Mouse (Mus musculus) E14TG2a.4 (cell line): Measurements from ENCODE around the gene Kif1b.

Experiments used
- H3K27me3 ChIP-seq: 2 replicates; pipeline ENCODE4 v1.6.1; 2014; ENCODE audit warnings: low read length, control low read depth; ENCODE audit not compliant: insufficient read depth
- H3K36me3 ChIP-seq: 2 replicates; pipeline ENCODE4 v1.6.1; 2014; ENCODE audit warnings: low read length, control low read depth; ENCODE audit not compliant: insufficient read depth
- H3K4me1 ChIP-seq: replicated peaks from 2 replicates; pipeline ENCODE4 v1.6.1; 2014; ENCODE audit warnings: low read depth, low read length, control low read depth
- H3K4me3 ChIP-seq: replicated peaks from 2 replicates; pipeline ENCODE4 v1.5.1; 2014; ENCODE audit warnings: mild to moderate bottlenecking, low read length
- H3K9me3 ChIP-seq: 2 replicates; pipeline ENCODE4 v1.6.1; 2014; ENCODE audit warnings: low read length, control low read depth
- CTCF ChIP-seq: conservative IDR thresholded peaks from 2 replicates; pipeline ENCODE4 v1.5.1; 2014; ENCODE audit warnings: low read length
- NANOG ChIP-seq: IDR thresholded peaks from 2 replicates; pipeline ENCODE4 v1.6.1; 2014; ENCODE audit warnings: borderline replicate concordance, low read length, mixed read lengths
- POU5F1 ChIP-seq: IDR thresholded peaks from 2 replicates; pipeline ENCODE4 v1.6.1; 2014; ENCODE audit warnings: low read length, borderline replicate concordance

Kif1b gene

DNA sequence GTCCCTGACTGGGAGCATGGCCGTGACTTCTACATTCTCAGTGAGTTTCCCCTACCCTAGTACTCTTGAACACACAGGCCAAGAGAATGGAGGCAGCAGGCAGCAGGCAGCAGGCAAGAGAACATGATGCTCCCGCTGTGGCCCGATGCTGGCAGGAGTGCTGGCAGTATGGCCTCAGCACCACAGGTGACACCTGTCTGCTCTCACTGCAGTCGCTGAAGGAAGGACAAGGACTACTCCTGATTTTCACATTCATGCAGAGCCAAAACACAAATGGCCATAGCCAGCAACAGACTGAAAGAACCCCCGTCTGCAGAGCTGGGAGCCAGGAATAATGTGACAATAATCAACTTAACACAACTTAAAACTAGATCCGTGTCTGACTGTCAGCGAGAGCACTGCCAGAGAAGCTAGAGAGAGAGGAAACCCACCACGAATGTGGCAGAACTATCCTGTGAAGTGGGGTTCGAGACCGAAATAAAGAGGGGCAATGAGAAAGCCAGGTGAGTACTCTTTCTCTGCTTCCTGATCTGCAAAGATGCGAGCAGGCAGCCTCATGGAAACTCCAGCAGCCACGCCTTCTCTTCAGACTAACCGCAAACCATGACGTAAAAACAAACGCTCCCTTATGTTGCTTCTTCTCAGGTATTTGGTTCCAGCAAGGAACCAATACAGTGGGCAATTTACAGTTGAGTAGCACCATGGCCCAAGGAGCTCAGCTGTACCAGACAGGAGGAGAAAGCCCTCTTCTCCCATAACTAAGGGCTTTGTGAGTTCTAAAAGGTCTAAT is 50.8 kb downstream of the Kif1b start:
- H3K27me3 ChIP-seq: no peaks in the 10 kb centered on the region
- TF ChIP-seq CTCF (no peak), POU5F1 (no peak)
- H3K4me1 ChIP-seq: peaks cover 4% of the 10 kb centered on the region; the same call in 1 of the 2 replicates

DNA sequence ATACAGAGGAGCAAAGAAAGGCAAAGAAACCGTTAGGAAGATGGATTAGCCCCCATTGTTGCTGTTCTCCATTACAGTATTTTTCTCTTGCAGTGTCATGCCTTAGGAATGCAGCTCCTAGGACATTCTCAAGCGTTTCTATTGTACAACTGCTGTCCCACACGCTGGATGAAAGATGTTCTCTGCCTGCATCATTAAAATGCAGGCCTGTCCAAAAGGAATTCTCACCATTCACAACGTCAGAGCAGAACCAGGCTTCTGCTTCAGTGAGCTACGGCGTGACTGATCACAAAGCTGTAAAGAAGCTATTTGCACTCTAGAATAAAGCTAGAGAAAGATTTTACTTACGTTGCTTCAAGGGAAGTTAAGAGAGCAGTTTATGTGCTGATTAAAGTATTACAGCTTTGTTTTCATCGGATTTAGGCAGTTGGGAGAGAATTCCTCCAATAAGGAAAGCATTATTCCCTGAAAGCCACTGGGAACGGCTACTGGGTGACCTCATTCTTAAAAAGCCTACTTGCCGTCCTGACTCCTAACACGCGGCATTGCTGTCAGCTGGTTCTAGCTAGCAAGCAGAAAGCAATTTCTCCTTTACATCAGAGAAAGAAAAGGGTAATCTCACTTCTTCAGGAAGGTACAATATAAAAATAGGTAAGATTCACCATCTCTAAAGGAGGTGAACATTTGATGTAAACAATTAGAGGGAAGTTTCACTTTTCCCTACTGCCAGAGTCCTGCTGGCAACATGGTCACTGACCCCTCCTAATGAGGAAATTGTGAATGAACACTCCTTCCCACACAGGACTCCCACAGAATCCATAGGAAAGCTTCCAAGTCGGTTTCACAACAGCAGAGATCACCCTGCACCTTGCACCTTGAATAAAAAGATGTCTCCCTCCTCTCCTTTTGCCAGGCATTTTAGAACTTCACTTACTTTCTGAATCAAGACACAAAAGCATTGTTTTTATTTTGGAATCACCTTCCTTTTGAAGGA is 51.9 kb downstream of the Kif1b start:
- H3K9me3 ChIP-seq: no peaks in the 10 kb centered on the region
- peaks cover 39% of the 10 kb centered on the region for H3K36me3 ChIP-seq
- no peaks in the 10 kb centered on the region for H3K27me3 ChIP-seq
- TF ChIP-seq NANOG (no peak), CTCF (no peak), POU5F1 (no peak)
- peaks cover 4% of the 10 kb centered on the region; the same call in 1 of the 2 replicates for H3K4me1 ChIP-seq
- no peak overlapping the region for H3K4me3 ChIP-seq

More for the DNA sequence above, 50.8 kb downstream of the Kif1b start:
- no peaks in the 10 kb centered on the region for H3K9me3 ChIP-seq
- H3K36me3 ChIP-seq: peaks cover 28% of the 10 kb centered on the region
- no peak overlapping the region for H3K4me3 ChIP-seq

- no peak for TF ChIP-seq NANOG
- no peak for TF ChIP-seq CTCF
- TF ChIP-seq POU5F1: no peak
- no peaks in the 10 kb centered on the region for H3K9me3 ChIP-seq
- peaks cover 4% of the 10 kb centered on the region; the same call in 1 of the 2 replicates for H3K4me1 ChIP-seq
These were observed 52.7 kb downstream of the Kif1b start for GRCm38 (mm10) chr4:149254827-149255226.

DNA sequence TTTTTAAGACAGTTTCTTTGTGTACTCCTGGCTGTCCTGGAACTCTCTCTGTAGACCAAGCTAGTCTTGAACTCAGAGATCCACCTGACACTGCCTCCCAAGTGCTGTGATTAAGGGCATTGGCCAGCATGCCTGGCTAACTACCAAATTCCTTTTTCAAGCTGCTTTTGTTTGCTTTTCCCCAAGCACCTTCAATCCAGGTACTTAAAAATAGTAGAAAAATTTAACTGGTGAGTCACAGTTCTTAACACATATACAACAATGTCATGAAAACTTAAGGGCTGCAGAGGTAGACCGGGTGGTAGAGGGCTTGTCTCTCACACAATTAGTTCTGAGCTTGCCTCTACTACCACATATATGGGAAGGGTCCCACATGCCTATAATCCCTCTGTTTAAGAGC is 58.2 kb downstream of the Kif1b start:
- TF ChIP-seq CTCF: no peak
- no peak for TF ChIP-seq NANOG
- no peak for TF ChIP-seq POU5F1
- no peaks in the 10 kb centered on the region for H3K27me3 ChIP-seq
- peaks cover 16% of the 10 kb centered on the region for H3K4me1 ChIP-seq
- H3K4me3 ChIP-seq: no peak overlapping the region
- H3K9me3 ChIP-seq: no peaks in the 10 kb centered on the region
- peaks cover 54% of the 10 kb centered on the region for H3K36me3 ChIP-seq

More at GRCm38 (mm10) chr4:149254827-149255226, 52.7 kb downstream of the Kif1b start:
- H3K36me3 ChIP-seq: peaks cover 42% of the 10 kb centered on the region
- no peak overlapping the region for H3K4me3 ChIP-seq
- H3K27me3 ChIP-seq: no peaks in the 10 kb centered on the region

DNA sequence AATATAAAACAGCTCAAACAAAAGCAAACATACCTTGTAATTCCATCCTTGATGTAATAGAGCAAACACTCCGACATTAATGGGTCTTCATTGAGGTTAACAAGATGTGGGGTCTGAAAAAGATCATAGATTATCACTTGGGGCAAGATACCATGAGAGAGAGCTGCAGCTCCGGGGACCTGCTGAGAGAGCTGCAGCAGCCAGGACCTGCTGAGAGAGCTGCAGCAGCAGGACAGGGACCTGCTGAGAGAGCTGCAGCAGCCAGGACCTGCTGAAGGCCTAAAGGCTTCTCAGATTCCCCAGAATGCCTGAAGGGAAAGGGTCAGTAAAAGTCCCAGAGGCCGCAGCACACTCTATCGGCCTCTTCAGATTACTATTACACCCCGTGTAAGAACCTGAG is 59.7 kb downstream of the Kif1b start:
- Histone ChIP-seq H3K9me3 (no peaks in the 10 kb centered on the region), H3K4me3 (no peak overlapping the region), H3K36me3 (peaks cover 57% of the 10 kb centered on the region), H3K4me1 (peaks cover 16% of the 10 kb centered on the region), H3K27me3 (no peaks in the 10 kb centered on the region)
- TF ChIP-seq POU5F1: no peak
- TF ChIP-seq NANOG: no peak
- TF ChIP-seq CTCF: no peak

GRCm38 (mm10) chr4:149247156-149247633 is 60.3 kb downstream of the Kif1b start:
- no peak for TF ChIP-seq CTCF
- no peak for TF ChIP-seq POU5F1
- TF ChIP-seq NANOG: no peak
- no peaks in the 10 kb centered on the region for H3K9me3 ChIP-seq
- H3K4me3 ChIP-seq: no peak overlapping the region
- no peaks in the 10 kb centered on the region for H3K27me3 ChIP-seq
- peaks cover 56% of the 10 kb centered on the region for H3K36me3 ChIP-seq
- peaks cover 16% of the 10 kb centered on the region for H3K4me1 ChIP-seq

DNA sequence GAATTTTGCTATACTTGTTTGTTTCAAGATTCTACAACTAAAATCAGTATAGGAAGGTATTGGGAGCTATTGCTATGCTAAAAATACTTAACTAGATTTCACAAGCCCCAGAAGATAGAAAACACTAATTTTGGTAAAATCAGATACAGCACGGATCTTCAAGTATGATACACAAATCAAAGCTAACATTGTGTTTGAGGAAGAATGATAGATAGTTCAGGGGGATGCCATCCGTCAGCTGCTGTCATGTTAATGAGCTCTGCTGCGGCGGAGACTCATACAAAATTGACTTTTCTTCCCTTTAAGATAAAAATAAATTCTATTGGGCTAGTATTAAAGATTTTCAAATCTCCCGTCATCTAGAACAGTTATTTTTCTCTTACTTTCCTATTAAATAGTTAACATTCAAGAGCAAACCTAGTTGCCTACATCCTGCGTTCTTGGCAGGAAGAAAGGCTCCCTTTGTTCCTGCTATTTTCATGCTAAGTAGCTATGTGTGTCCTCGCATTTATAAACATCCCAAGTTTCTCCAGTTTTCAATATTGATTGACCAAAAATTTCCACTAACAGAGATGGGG is 60.8 kb downstream of the Kif1b start:
- H3K9me3 ChIP-seq: no peaks in the 10 kb centered on the region
- peaks cover 16% of the 10 kb centered on the region for H3K4me1 ChIP-seq
- TF ChIP-seq CTCF: no peak
- no peak for TF ChIP-seq POU5F1
- TF ChIP-seq NANOG: no peak
- no peaks in the 10 kb centered on the region for H3K27me3 ChIP-seq
- peaks cover 55% of the 10 kb centered on the region for H3K36me3 ChIP-seq
- no peak overlapping the region for H3K4me3 ChIP-seq

- H3K9me3 ChIP-seq: no peaks in the 10 kb centered on the region
- no peaks in the 10 kb centered on the region for H3K27me3 ChIP-seq
- TF ChIP-seq POU5F1: no peak
- TF ChIP-seq NANOG: no peak
- no peak for TF ChIP-seq CTCF
- H3K4me1 ChIP-seq: peaks cover 6% of the 10 kb centered on the region
- H3K36me3 ChIP-seq: peaks cover 28% of the 10 kb centered on the region
- H3K4me3 ChIP-seq: no peak overlapping the region
These were observed 70.5 kb downstream of the Kif1b start for GRCm38 (mm10) chr4:149237011-149237410.
